Mouse (Mus musculus) left cerebral cortex, adult 8-10 months (tissue): ENCODE data around the gene A1cf. TPM values are rescaled to one million over a fixed set of nuclear protein-coding genes. Genes with fewer than 3 reads are reported as not detected.

ENCODE experiments used
- DNase-seq, 2 experiments: peaks; one replicate each; pipeline ENCODE4 v3.0.0; 2022; ENCODE audit warnings: low spot score in 2 of 2
- total RNA-seq, 4 experiments: library from RNA; stranded (reverse); gene quantifications; 2 replicates each; pipeline ENCODE4 v1.2.4; 2022

A1cf gene
- not detected for total RNA-seq

- DNase-seq, result no peak
These were observed at the start of gene A1cf for GRCm38 (mm10) chr19:31868521-31868920. TSS of gene A1cf (plus strand) at chr19:31868764.

- DNase-seq, result no peak
These were observed 34.3 kb upstream of the A1cf start for GRCm38 (mm10) chr19:31834250-31834649.

DNA sequence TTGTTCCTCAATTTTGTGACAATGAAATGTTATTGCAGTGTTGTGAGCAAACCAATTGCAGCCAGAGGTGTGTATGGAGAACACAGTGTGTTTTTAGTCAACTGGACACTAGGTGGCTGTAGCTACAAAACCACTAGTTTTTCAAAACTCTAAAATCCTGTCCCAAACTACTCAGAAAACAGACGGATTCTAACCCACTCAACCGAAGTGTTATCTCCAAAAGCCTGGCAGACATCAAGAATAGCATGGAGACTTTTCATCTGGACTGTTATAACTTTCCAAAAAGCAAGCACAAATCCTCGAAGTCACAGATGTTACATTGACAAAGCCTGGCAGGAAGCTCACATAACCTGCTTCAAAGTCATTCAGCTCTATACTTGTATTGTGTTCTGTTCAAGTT lies 6.7 kb upstream of the A1cf start:
- peak in 1 of 2 experiments; percentile 23 for DNase-seq

DNA sequence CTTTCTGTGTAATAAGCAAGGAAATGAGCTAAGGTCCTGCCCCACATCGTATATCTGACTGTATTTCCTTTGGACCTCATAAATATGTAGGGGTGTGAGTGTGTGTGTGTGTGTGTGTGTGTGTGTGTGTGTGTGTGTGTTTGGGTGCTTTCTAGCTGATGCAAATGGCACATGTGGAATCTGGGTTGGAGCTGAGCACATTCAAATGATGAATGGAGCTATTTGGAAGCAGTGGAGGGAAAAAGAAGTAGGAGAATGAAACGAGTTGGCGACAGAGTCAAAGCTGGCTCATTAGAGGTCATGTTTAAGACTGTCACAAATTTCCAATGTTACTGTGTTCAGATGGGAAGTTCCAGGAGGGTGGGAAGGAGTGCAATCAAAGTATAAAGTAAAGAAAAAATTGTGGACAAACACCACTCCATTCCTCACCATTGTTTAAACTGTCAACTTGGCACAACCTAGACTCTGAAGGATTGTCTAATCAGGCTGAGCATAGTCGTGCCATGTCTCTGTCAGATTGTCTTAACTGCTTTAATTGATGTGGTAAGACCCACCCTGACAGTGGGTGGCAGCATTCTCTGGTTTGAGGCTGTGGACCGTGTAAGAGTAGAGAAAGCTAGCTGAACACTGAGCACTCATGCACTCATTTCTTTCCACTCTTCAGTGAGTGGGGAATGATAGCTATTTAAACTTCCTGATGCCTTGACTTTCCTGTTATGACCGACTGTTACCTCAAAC lies 5.9 kb upstream of the A1cf start:
- no peak for DNase-seq

GRCm38 (mm10) chr19:31865451-31865850 lies 3.1 kb upstream of the A1cf start:
- no peak for DNase-seq

DNA sequence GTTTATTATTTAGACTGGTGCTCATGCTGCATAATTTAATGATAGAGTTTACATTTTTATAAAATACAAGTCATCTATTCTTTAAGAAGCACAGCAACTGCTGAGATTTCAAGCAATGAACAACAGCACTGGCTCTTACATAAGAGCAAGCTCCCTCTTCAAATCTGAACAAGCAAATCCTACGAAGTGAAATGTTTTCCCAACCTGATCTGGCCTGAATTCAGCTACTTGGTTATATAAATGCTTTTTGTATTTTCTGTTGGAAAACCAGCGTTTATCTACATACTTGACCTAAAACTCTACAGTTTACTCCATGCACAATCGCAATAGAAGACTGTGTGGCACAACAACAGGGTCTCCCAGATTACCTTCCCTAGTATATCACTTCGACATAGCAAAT lies 488 bp upstream of the A1cf start:
- no peak for DNase-seq

- DNase-seq, result no peak
These were observed 407 bp downstream of the A1cf start for GRCm38 (mm10) chr19:31868971-31869370.

DNA sequence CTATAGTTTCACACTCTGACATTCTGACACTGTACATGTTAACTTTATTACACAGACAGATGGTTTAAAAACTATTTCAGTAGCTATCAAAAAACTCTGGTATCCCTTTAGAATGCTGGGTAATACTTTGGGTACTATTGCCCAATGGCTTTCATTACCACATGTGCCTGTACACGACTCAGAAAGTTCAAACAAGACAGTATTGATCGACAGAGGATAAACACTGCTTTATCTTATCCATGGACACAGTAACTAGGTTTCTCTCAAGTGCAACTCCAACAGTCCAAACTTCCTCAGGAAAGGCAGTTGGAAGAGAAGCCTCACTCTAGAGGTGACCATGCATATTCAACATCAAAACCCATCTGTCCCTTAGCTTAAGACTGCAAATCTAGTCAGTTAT lies 2.8 kb downstream of the A1cf start:
- no peak for DNase-seq

DNA sequence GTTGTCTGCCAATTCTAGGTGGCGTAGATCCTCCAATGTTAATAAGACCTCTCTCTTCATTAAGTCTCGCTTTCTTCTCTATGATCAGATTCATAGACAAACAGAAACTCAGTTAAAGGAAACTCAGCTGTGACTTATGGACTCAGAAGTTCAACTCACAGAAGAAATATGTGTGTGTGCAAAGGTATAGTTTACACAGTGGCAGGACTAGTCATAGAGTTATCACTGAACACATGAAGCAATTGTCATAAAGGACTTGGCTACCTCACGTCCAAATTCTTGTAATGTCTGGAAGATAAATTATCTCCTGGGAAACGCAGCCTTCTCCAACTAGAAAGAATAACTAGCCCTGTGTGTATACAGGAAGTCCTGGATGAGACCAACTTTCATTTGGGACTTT lies 9.4 kb downstream of the A1cf start:
- no peak for DNase-seq

DNA sequence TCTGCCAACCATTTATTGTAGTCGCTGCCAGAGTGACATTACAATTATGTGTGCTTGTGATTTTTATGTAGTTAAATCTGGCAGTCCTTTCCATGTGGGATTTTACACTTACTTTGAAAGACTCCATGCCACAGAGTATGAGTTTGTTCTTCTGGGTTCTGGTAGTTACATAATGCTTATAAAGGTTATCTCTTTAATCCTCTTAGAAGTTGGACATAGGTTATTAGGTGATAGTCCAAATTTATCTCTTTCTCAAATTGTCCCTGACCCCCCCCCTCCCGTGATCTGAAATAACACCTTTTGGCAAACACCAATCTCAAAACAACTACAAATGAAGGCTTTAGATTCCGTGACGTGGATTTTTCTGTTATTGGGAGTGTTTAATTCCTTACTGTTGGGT lies 16.0 kb downstream of the A1cf start:
- no peak for DNase-seq

DNA sequence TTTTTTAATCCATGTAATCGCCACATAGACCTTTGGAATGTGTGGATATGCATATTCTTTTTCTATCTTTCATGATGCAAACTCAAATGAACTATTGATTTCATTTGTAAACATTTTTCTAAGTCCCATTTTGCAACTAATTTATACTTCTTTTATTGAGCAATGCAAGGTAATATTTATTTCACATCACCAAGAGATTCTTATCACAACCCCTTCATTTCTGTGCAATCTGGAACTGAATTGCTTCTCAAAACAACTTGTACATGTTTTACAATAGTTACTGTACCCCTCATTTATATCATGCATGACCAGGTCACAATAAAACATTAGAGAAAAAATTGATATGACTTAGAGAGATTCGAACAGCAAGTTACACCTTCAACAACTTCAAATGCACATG lies 18.7 kb downstream of the A1cf start:
- DNase-seq, result no peak

GRCm38 (mm10) chr19:31889988-31890387 lies 21.4 kb downstream of the A1cf start:
- no peak for DNase-seq

DNA sequence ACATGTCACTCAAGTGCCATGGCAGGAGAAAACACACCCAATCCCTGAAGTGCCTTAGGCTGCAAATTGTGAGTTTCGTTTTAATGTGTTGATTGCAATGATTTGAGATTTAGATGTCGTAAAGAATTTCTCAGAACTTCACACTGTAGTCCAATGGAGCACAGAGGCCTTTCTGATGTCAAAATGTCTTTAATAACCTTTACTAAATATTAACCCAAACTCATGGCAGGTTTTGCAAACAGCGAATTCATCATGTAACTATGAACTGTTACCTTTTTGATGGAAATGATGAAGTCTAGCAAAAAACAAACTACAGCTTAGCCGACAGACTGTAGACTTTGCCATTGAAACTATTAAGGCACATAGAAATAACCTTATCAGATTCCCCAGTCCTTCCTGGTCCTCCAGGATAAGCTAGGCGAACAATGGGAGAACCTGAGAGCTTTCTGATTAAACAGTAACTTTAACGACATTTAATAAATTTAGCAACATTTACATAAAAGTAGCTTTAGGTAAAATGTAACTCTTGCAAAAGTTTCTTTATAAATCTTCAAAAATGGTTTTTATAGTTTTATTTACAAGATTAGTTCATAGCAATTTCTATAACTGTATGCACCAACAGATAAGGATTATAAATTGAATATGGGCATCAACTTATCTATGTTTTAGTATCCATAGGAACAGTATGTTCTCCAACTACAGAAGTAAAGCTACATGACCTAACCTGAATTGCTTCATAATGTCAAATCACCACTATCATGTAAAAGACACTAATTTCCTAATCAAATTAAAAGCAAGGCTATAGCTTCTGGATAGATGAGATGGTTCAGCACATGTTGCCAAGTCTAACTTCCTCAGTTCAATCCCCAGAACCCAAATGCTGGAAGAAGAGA lies 22.7 kb downstream of the A1cf start:
- DNase-seq, result no peak

GRCm38 (mm10) chr19:31895971-31896370 lies 27.4 kb downstream of the A1cf start:
- DNase-seq, result no peak

DNA sequence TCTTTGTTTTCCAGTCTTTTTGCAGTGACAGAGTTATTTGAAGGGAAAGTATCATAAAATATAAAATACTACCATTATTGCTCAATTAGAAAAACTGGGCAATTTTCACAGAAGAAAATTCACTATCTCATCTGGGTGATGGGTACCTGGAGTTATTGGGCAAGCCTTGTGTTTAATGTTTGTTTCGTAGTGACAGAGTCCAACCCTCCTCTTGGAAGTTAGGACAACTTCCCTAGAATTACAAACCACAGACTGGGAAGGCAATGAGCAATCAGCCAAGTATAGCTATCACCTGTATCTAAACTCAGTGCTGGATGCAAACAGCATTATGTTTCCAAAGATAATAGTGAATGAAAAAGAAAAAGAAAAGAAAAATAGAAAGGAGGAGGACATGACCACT lies 28.1 kb downstream of the A1cf start:
- no peak for DNase-seq

DNA sequence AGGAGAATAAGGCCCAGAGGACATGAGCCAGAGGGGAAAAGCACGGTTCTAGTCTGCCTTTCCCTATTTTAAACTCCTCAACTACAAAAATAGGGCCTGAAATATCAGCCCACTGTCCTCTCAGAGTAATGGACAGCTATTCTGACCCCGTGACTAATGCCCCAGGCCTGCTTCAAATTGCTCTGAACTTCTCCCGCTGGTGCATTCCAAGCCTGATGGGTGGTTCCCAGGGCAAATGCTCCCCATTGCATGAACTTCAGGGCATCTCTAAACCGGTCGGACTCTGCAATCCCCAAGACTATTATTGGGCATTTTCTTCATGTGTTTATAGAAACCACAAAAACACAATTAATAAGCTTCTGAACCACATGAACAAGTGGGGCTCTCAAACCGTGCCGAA lies 37.1 kb downstream of the A1cf start:
- no peak for DNase-seq

- no peak for DNase-seq
These were observed 41.9 kb downstream of the A1cf start for GRCm38 (mm10) chr19:31910423-31910822.

- DNase-seq, result no peak
These were observed 45.4 kb downstream of the A1cf start for GRCm38 (mm10) chr19:31913946-31914345.

DNA sequence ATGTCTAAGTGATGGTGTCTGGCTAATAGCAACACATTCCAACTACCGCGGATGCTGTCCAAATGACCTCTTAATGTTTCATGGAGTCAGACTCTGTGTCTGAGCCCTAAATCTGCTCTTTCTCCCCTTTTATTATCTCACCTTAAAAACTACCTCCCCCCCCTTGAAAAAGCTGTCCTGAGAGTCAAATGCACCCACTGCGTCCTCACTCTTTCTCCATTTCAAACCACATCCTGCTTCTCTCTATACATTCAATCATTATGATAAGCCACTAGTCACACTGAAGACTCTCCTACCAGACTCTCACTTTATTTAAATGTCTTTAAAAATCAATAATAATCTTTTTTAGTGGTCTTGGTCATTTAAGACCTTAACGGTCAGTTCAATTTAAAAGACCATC lies 51.8 kb downstream of the A1cf start:
- DNase-seq, result no peak

DNA sequence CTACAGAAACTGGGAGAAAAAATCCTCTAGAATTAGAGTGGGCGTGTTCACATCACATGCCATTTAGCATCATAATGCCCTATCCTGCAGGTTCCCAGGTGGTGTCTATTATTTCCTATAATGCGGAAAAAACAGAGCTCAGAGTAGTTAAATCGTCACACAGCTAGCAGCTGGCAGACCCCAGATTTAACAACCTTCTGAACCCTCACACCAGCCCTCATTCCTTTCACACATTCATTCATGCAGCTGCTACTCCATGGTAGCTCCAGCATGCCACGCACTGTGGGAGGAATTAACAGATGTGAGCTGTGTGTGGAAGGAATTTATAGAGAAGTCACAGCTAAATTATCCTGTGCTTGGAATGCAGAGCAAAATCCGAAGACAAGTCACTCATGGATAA lies 53.3 kb downstream of the A1cf start:
- peak in 1 of 2 experiments; percentile 22 for DNase-seq

GRCm38 (mm10) chr19:31923615-31924352 lies 55.2 kb downstream of the A1cf start:
- no peak for DNase-seq
